Mouse (Mus musculus) liver, postnatal 0 days (tissue): ENCODE results near the gene Ate1. TPM values are rescaled to one million over a fixed set of nuclear protein-coding genes. Genes with fewer than 3 reads are reported as not detected.
"Not testable (repeated sequence)": the region's sequence is repeated elsewhere in the genome, so short reads cannot be mapped to it uniquely, and the experiment has no call there.

Experiments used
- ATAC-seq: fragments of 200-750 bp; cut with Nextera tagmentation; 2 replicates; pipeline ENCODE4 v1.8.0; 2017; ENCODE audit warnings: mild to moderate bottlenecking, moderate library complexity
- DNase-seq: peaks from one replicate; pipeline ENCODE4 v3.0.0-alpha.2; 2016
- H3K27ac ChIP-seq: fragments of 300-500 bp; sonication (generic); 2 replicates; pipeline ENCODE4 v1.5.1; 2014; ENCODE audit warnings: antibody characterized with exemption, moderate library complexity, mild to moderate bottlenecking, low read depth
- H3K27me3 ChIP-seq: fragments of 300-500 bp; sonication (generic); 2 replicates; pipeline ENCODE4 v1.6.1; 2014; ENCODE audit warnings: low read length, control low read depth, mixed read lengths; ENCODE audit not compliant: insufficient read depth
- H3K36me3 ChIP-seq: fragments of 300-500 bp; sonication (generic); replicated peaks from 2 replicates; pipeline ENCODE4 v1.6.1; 2014; ENCODE audit warnings: mild to moderate bottlenecking, control low read depth, low read length, moderate library complexity, mixed read lengths; ENCODE audit not compliant: insufficient read depth
- H3K4me1 ChIP-seq: fragments of 300-500 bp; sonication (generic); 2 replicates; pipeline ENCODE4 v1.6.1; 2014; ENCODE audit warnings: antibody characterized with exemption, mild to moderate bottlenecking, control low read depth; ENCODE audit not compliant: insufficient read depth
- H3K4me2 ChIP-seq: fragments of 300-500 bp; sonication (generic); 2 replicates; pipeline ENCODE4 v1.6.1; 2014; ENCODE audit warnings: low read depth, mild to moderate bottlenecking, low read length, moderate library complexity, mixed read lengths
- H3K4me3 ChIP-seq: fragments of 300-500 bp; sonication (generic); 2 replicates; pipeline ENCODE4 v1.5.1; 2014; ENCODE audit warnings: low read depth, low read length
- H3K9ac ChIP-seq: fragments of 300-500 bp; sonication (generic); replicated peaks from 2 replicates; pipeline ENCODE4 v1.6.1; 2014; ENCODE audit warnings: mild to moderate bottlenecking, moderate library complexity
- H3K9me3 ChIP-seq: fragments of 300-500 bp; sonication (generic); 2 replicates; pipeline ENCODE4 v1.6.1; 2016; ENCODE audit warnings: mild to moderate bottlenecking, control low read depth, low read length, mixed read lengths
- CTCF ChIP-seq: sonication (generic); IDR thresholded peaks from 2 replicates; pipeline ENCODE4 v1.5.1; 2016; ENCODE audit warnings: antibody characterized with exemption, low read depth
- EP300 ChIP-seq: IDR thresholded peaks from 2 replicates; pipeline ENCODE4 v1.6.1; 2016; ENCODE audit warnings: antibody characterized with exemption, low read depth, mild to moderate bottlenecking
- WGBS: fragments of 180-500 bp; shearing (Covaris S2); extraction: QIAGEN DNeasy Blood & Tissue Kit; methylation state at CpG from one replicate; pipeline ENCODE4 v1.1.7; 2014; ENCODE audit not compliant: insufficient replicate concordance; 5-methylcytosine and 5-hydroxymethylcytosine counted together
- polyA plus RNA-seq: library from polyadenylated mRNA; unstranded; fragments of >200 nt; fragmentation: Nextera tagmentation; extraction: Ambion mirVana; gene quantifications from 2 replicates; pipeline ENCODE4 v1.2.1, GENCODE M21; 2015

Gene Ate1
- polyA plus RNA-seq, 1 experiment from 2014 or later = 25.1 TPM

- Histone ChIP-seq H3K27ac (no peak overlapping the region), H3K9ac (no peak overlapping the region), H3K9me3 (no peaks in the 10 kb centered on the region), H3K4me2 (no peak overlapping the region), H3K4me3 (no peak overlapping the region), H3K4me1 (0 out of 2 replicates have a peak, but pooled peaks cover 3% of the 10 kb centered on the region), H3K36me3 (no peaks in the 10 kb centered on the region; the same call in 1 of the 2 replicates), H3K27me3 (no peaks in the 10 kb centered on the region)
- TF ChIP-seq EP300 (no peak), CTCF (no peak)
- ATAC-seq = no peak
- no peak for DNase-seq
These were observed 28.1 kb downstream of the Ate1 start for GRCm38 (mm10) chr7:130492026-130492425.

- H3K4me1 ChIP-seq, H3K27ac ChIP-seq, H3K27me3 ChIP-seq, DNase-seq, ATAC-seq, H3K36me3 ChIP-seq, H3K9me3 ChIP-seq, H3K4me3 ChIP-seq, H3K9ac ChIP-seq, H3K4me2 ChIP-seq: not testable (repeated sequence)
- 78% methylated on average over 3 of the region's 3 CpGs for WGBS
- peak; percentile 21 for TF ChIP-seq CTCF
These were observed 41.2 kb downstream of the Ate1 start for GRCm38 (mm10) chr7:130479003-130479402.

- peak; percentile 91 for TF ChIP-seq CTCF
- TF ChIP-seq EP300 = no peak
- H3K9me3 ChIP-seq = no peaks in the 10 kb centered on the region
- 46% methylated on average over 2 of the region's 2 CpGs for WGBS
- no peaks in the 10 kb centered on the region; the same call in 1 of the 2 replicates for H3K4me1 ChIP-seq
- peak; percentile 48 for ATAC-seq
- H3K4me2 ChIP-seq = no peak overlapping the region
- peak; percentile 30 for DNase-seq
- H3K27ac ChIP-seq = no peak overlapping the region
- no peak overlapping the region for H3K4me3 ChIP-seq
- H3K27me3 ChIP-seq = no peaks in the 10 kb centered on the region
- no peak overlapping the region for H3K9ac ChIP-seq
- H3K36me3 ChIP-seq = 0 out of 2 replicates have a peak, but pooled peaks cover 7% of the 10 kb centered on the region
These were observed 44.2 kb downstream of the Ate1 start for GRCm38 (mm10) chr7:130475970-130476369.

GRCm38 (mm10) chr7:130473881-130474280 lies 46.3 kb downstream of the Ate1 start:
- 61% methylated on average over 3 of the region's 3 CpGs for WGBS
- Histone ChIP-seq H3K36me3 (no peaks in the 10 kb centered on the region), H3K9me3 (no peaks in the 10 kb centered on the region), H3K4me2 (no peak overlapping the region), H3K27ac (no peak overlapping the region), H3K9ac (no peak overlapping the region), H3K4me3 (no peak overlapping the region), H3K4me1 (no peaks in the 10 kb centered on the region; the same call in 1 of the 2 replicates), H3K27me3 (no peaks in the 10 kb centered on the region)
- no peak for DNase-seq
- TF ChIP-seq EP300 = no peak
- TF ChIP-seq CTCF = no peak
- ATAC-seq = no peak

- H3K9me3 ChIP-seq = no peaks in the 10 kb centered on the region
- no peaks in the 10 kb centered on the region for H3K36me3 ChIP-seq
- H3K4me1 ChIP-seq = no peaks in the 10 kb centered on the region; the same call in 1 of the 2 replicates
These were observed 47.5 kb downstream of the Ate1 start for GRCm38 (mm10) chr7:130472683-130473082.

GRCm38 (mm10) chr7:130471045-130471444 lies 49.1 kb downstream of the Ate1 start:
- Histone ChIP-seq H3K36me3 (no peaks in the 10 kb centered on the region), H3K4me2 (no peak overlapping the region), H3K27me3 (no peaks in the 10 kb centered on the region), H3K27ac (no peak overlapping the region), H3K4me3 (no peak overlapping the region), H3K9ac (no peak overlapping the region), H3K9me3 (no peaks in the 10 kb centered on the region), H3K4me1 (no peaks in the 10 kb centered on the region; the same call in 1 of the 2 replicates)
- no peak for DNase-seq
- ATAC-seq = no peak
- WGBS = 68% methylated on average over 6 of the region's 6 CpGs
- TF ChIP-seq CTCF (no peak), EP300 (no peak)

More at GRCm38 (mm10) chr7:130472683-130473082, 47.5 kb downstream of the Ate1 start:
- ATAC-seq = no peak
- no peak for TF ChIP-seq EP300
- TF ChIP-seq CTCF = no peak
- H3K9ac ChIP-seq = no peak overlapping the region
- H3K27me3 ChIP-seq = no peaks in the 10 kb centered on the region
- H3K4me2 ChIP-seq = no peak overlapping the region
- H3K27ac ChIP-seq = no peak overlapping the region
- no peak for DNase-seq
- no peak overlapping the region for H3K4me3 ChIP-seq
- WGBS = 78% methylated on average over 6 of the region's 6 CpGs
